Mouse (Mus musculus) myocyte (in vitro differentiated cells): Measurements from ENCODE around the gene Dennd4a. TPM values are rescaled to one million over a fixed set of nuclear protein-coding genes. Genes with fewer than 3 reads are reported as not detected.

ENCODE experiments used
- H3K27me3 ChIP-seq: one replicate; pipeline ENCODE4 v1.6.1; 2011; ENCODE audit not compliant: control insufficient read depth, insufficient read depth, insufficient read length
- H3K36me3 ChIP-seq: one replicate; pipeline ENCODE4 v1.6.1; 2011; ENCODE audit not compliant: control insufficient read depth, insufficient read depth
- H3K4me2 ChIP-seq: one replicate; pipeline ENCODE4 v1.6.1; 2011; ENCODE audit warnings: low read depth, control low read depth
- H3K4me3 ChIP-seq: one replicate; pipeline ENCODE4 v1.5.1; 2011; ENCODE audit warnings: mild to moderate bottlenecking, control low read depth, moderate library complexity
- H3K79me2 ChIP-seq: one replicate; pipeline ENCODE4 v1.6.1; 2011; ENCODE audit not compliant: control insufficient read depth, insufficient read depth
- H3ac ChIP-seq: one replicate; pipeline ENCODE4 v1.6.1; 2011; ENCODE audit not compliant: control insufficient read depth, insufficient read length
- CEBPB ChIP-seq: IDR thresholded peaks from 2 replicates; pipeline ENCODE4 v1.6.1; 2011; ENCODE audit warnings: mild to moderate bottlenecking, moderate library complexity; ENCODE audit not compliant: poor library complexity, insufficient read depth, severe bottlenecking
- E2F4 ChIP-seq: IDR thresholded peaks from one replicate; pipeline ENCODE4 v1.6.1; 2011; ENCODE audit warnings: mild to moderate bottlenecking, control low read depth, moderate library complexity; ENCODE audit not compliant: insufficient read depth
- MAX ChIP-seq: IDR thresholded peaks from one replicate; pipeline ENCODE4 v1.6.1; 2011; ENCODE audit warnings: low read depth, mild to moderate bottlenecking, control low read depth
- MYOD1 ChIP-seq, 3 experiments: IDR thresholded peaks; one replicate each; pipeline ENCODE4 v1.6.1; 2011; ENCODE audit warnings: control low read depth in 2 of 3, low read depth in 2 of 3, mild to moderate bottlenecking in 2 of 3, moderate library complexity in 1 of 3; ENCODE audit not compliant: insufficient read length in 2 of 3, control insufficient read depth in 1 of 3
- MYOG ChIP-seq, 3 experiments: IDR thresholded peaks; one replicate each; pipeline ENCODE4 v1.6.1; 2011; ENCODE audit warnings: control low read depth in 2 of 3, low read depth in 2 of 3, mild to moderate bottlenecking in 2 of 3; ENCODE audit not compliant: insufficient read length in 2 of 3, control insufficient read depth in 1 of 3, insufficient read depth in 1 of 3
- POLR2A ChIP-seq: IDR thresholded peaks from one replicate; pipeline ENCODE4 v1.6.1; 2011; ENCODE audit warnings: low read depth, mild to moderate bottlenecking, control low read depth, moderate library complexity; ENCODE audit not compliant: insufficient read length
- POLR2AphosphoS2 ChIP-seq: IDR thresholded peaks from one replicate; pipeline ENCODE4 v1.6.1; 2011; ENCODE audit warnings: low read depth, control low read depth; ENCODE audit not compliant: insufficient read length
- REST ChIP-seq: IDR thresholded peaks from one replicate; pipeline ENCODE4 v1.6.1; 2011; ENCODE audit warnings: mild to moderate bottlenecking, control low read depth, moderate library complexity; ENCODE audit not compliant: insufficient read depth, insufficient read length
- SRF ChIP-seq: IDR thresholded peaks from one replicate; pipeline ENCODE4 v1.6.1; 2011; ENCODE audit warnings: low read depth; ENCODE audit not compliant: control insufficient read depth, insufficient read length
- TCF12 ChIP-seq: IDR thresholded peaks from one replicate; pipeline ENCODE4 v1.6.1; 2011; ENCODE audit warnings: mild to moderate bottlenecking, control low read depth; ENCODE audit not compliant: poor library complexity, insufficient read depth, severe bottlenecking
- TCF3 ChIP-seq: IDR thresholded peaks from one replicate; pipeline ENCODE4 v1.6.1; 2011; ENCODE audit warnings: low read depth, control low read depth; ENCODE audit not compliant: insufficient read length
- USF1 ChIP-seq: IDR thresholded peaks from one replicate; pipeline ENCODE4 v1.6.1; 2011; ENCODE audit warnings: low read depth, mild to moderate bottlenecking, control low read depth, moderate library complexity
- polyA plus RNA-seq: library from polyadenylated mRNA; unstranded; fragments of >200 nt; fragmentation: generic; extraction: Trizol; gene quantifications from one replicate; pipeline ENCODE4 v1.2.1, GENCODE M21; 2012; ENCODE audit warnings: missing spikeins

The Dennd4a gene
- polyA plus RNA-seq, 1 experiment, result 5.0 TPM

GRCm38 (mm10) chr9:64778151-64778550 is 33.0 kb upstream of the Dennd4a start:
- TF ChIP-seq USF1 (no peak), MAX (no peak), TCF3 (no peak), SRF (no peak), POLR2AphosphoS2 (no peak), MYOD1 (IDR thresholded peaks at IDR 0.05; ENCODE audit: control insufficient read depth in 1 of 3, insufficient read length in 2 of 3, low read depth in 2 of 3) (no peak), E2F4 (no peak), REST (no peak), TCF12 (no peak), MYOG (IDR thresholded peaks at IDR 0.05; ENCODE audit: control insufficient read depth in 1 of 3, insufficient read depth in 1 of 3, insufficient read length in 2 of 3, low read depth in 2 of 3) (no peak), CEBPB (no peak), POLR2A (no peak)
- H3K27me3 ChIP-seq, result peaks cover 5% of the 10 kb centered on the region
- H3K4me2 ChIP-seq, result no peak overlapping the region
- no peak overlapping the region for H3ac ChIP-seq
- no peaks in the 10 kb centered on the region for H3K79me2 ChIP-seq
- no peaks in the 10 kb centered on the region for H3K36me3 ChIP-seq
- no peak overlapping the region for H3K4me3 ChIP-seq

GRCm38 (mm10) chr9:64779628-64780027 is 31.5 kb upstream of the Dennd4a start:
- H3ac ChIP-seq, result no peak overlapping the region
- no peak for TF ChIP-seq MYOD1 (IDR thresholded peaks at IDR 0.05; ENCODE audit: control insufficient read depth in 1 of 3, insufficient read length in 2 of 3, low read depth in 2 of 3)
- TF ChIP-seq MYOG (IDR thresholded peaks at IDR 0.05; ENCODE audit: control insufficient read depth in 1 of 3, insufficient read depth in 1 of 3, insufficient read length in 2 of 3, low read depth in 2 of 3), result no peak
- no peak for TF ChIP-seq TCF3
- TF ChIP-seq POLR2A, result no peak
- no peak for TF ChIP-seq POLR2AphosphoS2
- no peak for TF ChIP-seq REST
- no peak for TF ChIP-seq USF1
- TF ChIP-seq TCF12, result no peak
- no peak for TF ChIP-seq E2F4
- TF ChIP-seq SRF, result no peak
- TF ChIP-seq CEBPB, result no peak
- TF ChIP-seq MAX, result no peak
- H3K36me3 ChIP-seq, result no peaks in the 10 kb centered on the region
- H3K79me2 ChIP-seq, result no peaks in the 10 kb centered on the region
- H3K27me3 ChIP-seq, result no peaks in the 10 kb centered on the region
- H3K4me2 ChIP-seq, result no peak overlapping the region
- no peak overlapping the region for H3K4me3 ChIP-seq

- Histone ChIP-seq H3ac (no peak overlapping the region), H3K4me3 (no peak overlapping the region), H3K79me2 (no peaks in the 10 kb centered on the region), H3K36me3 (no peaks in the 10 kb centered on the region), H3K4me2 (no peak overlapping the region), H3K27me3 (no peaks in the 10 kb centered on the region)
- TF ChIP-seq TCF12 (no peak), MYOD1 (IDR thresholded peaks at IDR 0.05; ENCODE audit: control insufficient read depth in 1 of 3, insufficient read length in 2 of 3, low read depth in 2 of 3) (no peak), SRF (no peak), POLR2AphosphoS2 (no peak), USF1 (no peak), TCF3 (no peak), MYOG (IDR thresholded peaks at IDR 0.05; ENCODE audit: control insufficient read depth in 1 of 3, insufficient read depth in 1 of 3, insufficient read length in 2 of 3, low read depth in 2 of 3) (no peak), REST (no peak), E2F4 (no peak), CEBPB (no peak), POLR2A (no peak), MAX (no peak)
Measured at GRCm38 (mm10) chr9:64783511-64783910, 27.6 kb upstream of the Dennd4a start.

GRCm38 (mm10) chr9:64784841-64785240 is 26.3 kb upstream of the Dennd4a start:
- TF ChIP-seq CEBPB, result no peak
- Histone ChIP-seq H3K36me3 (no peaks in the 10 kb centered on the region), H3K79me2 (no peaks in the 10 kb centered on the region), H3ac (no peak overlapping the region), H3K4me2 (no peak overlapping the region), H3K27me3 (no peaks in the 10 kb centered on the region), H3K4me3 (no peak overlapping the region)

- Histone ChIP-seq H3K27me3 (no peaks in the 10 kb centered on the region), H3K79me2 (no peaks in the 10 kb centered on the region), H3ac (no peak overlapping the region), H3K4me3 (no peak overlapping the region), H3K4me2 (no peak overlapping the region), H3K36me3 (no peaks in the 10 kb centered on the region)
- no peak for TF ChIP-seq USF1
- no peak for TF ChIP-seq MYOD1 (IDR thresholded peaks at IDR 0.05; ENCODE audit: control insufficient read depth in 1 of 3, insufficient read length in 2 of 3, low read depth in 2 of 3)
- TF ChIP-seq POLR2AphosphoS2, result no peak
- no peak for TF ChIP-seq CEBPB
- TF ChIP-seq REST, result no peak
- TF ChIP-seq MAX, result no peak
- TF ChIP-seq TCF12, result no peak
- TF ChIP-seq MYOG (IDR thresholded peaks at IDR 0.05; ENCODE audit: control insufficient read depth in 1 of 3, insufficient read depth in 1 of 3, insufficient read length in 2 of 3, low read depth in 2 of 3), result no peak
- TF ChIP-seq E2F4, result no peak
- no peak for TF ChIP-seq SRF
- TF ChIP-seq POLR2A, result no peak
- no peak for TF ChIP-seq TCF3
Measured at GRCm38 (mm10) chr9:64786216-64786905, 24.8 kb upstream of the Dennd4a start.
